Mouse (Mus musculus) inflammation-experienced regulatory T-cells, adult 6 months (primary cell): Measurements from ENCODE around the gene Tcte1. TPM values are rescaled to one million over a fixed set of nuclear protein-coding genes. Genes with fewer than 3 reads are reported as not detected.

Experiments
- ATAC-seq: one replicate; pipeline ENCODE4 v1.8.0; 2017
- polyA plus RNA-seq, 3 experiments: library from polyadenylated mRNA; unstranded; fragments of 100-300 nt; shearing (Covaris generic); gene quantifications; one replicate each; pipeline ENCODE4 v1.2.1; 2017

The Tcte1 gene
- polyA plus RNA-seq, 3 experiments from 2014 or later: not detected

DNA sequence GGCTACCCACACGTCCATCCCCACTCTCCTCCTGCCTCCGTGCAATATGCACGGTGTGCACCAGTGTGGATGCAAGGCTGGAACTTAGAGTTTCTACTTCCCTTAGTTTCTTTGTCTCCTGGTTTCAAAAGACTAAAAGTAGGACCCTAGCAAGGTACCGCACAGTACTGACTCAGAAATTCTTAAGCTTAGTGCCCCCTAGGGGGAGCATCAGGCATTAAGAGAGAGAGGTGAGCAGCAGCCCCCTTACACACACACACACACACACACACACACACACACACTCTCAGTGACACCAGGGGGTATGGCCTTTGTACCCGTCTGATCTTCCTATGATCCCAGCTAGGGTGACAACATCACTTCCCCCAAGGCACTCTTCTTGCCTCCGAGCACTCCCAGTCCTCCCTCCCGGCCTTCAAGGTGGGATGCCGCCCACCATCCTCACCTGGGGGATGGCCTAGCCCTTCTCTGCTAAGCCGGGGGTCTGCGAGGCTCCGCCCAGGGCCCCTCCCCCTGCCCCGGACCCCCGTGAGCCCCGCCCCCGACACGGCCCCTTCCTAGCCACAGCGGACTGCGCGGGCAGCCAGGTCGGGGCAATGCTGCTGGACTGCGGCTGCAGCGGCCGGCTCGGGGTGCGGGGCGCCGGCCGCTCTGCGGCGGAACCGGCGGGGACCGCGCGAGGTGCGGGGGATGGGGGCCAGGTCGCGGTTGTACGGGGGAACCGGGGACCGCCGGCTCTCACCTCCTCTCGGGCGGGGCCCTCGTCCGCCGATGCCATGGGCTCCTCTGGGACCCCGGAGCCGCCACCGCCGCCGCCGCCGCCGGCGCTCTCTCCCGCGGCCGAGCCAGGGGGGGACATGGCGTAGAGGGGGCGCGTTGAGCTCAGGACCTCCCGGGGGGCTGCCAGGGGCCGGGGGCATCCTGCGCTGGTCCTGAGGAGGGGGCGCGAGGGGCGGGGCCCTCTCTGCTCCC lies 25.6 kb downstream of the Tcte1 start:
- ATAC-seq: no peak

DNA sequence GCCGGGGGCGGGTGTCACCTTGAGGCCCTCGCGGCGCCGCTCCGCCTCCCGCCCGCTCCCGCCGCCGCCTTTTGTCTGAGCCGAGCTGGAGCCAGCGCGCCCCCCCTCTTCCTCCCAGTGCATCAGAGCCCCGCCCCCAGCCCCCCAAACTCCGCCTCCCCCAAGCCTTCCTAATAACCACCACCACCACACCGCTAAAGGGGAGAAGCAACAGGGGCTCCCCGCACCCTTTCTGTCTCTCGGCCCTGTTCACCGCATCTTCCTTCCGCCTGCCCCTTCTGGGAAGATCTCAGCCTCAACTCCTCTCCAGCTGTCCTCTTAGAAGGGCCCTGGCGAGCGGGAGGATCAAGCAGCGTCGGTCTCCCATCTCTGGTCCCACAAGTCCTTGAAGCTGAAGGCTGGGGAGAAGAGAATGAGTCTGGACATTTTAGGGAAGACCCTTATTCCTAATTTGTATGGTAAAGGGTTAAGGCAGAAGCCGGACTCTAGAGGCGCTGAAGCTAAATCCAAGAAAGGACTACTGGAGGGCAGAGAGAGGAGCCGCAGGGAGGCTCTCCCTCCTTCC lies 26.5 kb downstream of the Tcte1 start, which contains the start of gene Tmem151b:
TSS of gene Tmem151b (minus strand) at position 61 of the 565 bp plus-strand sequence.
- ATAC-seq: no peak

DNA sequence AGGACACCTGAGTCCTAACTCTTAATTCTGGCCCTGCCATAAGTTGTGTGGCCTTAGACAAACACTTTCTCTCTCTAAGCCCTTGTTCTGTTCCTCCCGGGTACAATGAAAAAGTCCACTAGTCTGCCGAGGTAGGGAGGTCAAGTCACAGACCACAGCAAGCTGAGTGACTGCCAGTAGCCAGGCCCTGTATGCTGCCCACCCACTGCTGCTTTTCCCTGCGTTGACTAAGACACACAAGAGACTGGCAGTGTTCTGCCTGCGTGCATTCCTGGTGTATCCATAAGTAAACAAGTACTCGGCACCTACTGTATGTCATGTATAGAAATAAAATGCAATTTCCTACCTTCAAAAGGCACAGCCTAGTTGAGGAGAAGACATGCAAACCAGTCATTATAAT lies 27.0 kb downstream of the Tcte1 start:
- no peak for ATAC-seq

DNA sequence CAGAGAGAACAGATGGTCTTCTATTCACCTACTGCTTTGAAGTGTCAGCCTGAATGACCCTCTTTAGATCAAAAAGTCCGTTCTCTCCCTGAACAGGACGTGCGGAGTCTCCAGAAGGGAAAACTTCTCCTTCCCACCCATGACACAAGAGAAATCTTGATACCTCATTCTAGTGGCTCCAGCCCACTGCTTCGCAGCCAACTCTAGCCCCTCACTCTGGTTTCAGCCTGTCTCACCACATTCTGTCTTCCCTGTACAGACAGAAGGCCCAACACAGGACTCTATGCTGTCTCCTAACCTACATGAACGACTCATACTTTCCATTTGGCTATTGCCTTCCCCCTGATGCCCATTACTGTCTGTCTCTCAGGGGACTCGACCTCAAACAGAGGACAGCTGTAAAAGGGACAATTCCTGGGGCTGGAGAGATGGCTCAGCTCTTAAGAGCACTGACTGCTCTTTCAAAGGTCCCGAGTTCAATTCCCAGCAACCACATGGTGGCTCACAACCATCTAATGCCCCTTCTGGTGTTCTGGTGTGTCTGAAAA lies 28.1 kb downstream of the Tcte1 start:
- ATAC-seq: no peak

DNA sequence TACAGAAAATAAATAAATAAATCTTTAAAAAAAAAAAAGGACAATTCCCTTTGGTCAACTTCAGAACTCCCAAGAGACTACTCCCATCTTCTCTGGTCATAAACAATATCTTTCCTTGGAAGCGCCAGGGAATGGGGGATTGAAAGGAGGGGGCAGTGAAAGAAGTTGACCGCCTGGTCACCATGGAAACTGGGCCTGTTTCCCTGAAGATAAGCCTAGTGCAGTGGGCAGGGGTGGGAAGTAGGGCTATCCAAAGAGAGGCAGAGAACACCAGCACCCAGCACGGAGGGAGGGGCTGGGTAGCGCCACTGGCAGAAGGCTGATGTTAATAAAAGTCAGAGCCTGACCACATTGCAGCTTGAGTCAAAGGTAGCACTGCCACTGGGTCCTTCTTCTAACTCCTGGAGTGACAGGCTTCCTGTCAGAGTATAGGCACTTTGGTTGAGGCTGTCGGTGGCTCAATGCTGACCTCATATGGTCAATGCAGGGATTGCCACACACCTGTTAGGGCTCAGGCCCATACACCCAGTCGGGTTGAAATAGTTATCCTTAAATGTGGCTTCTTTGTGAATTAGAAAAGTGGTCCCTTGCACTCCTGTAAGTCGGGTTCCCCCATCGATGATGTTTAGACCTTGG lies 28.7 kb downstream of the Tcte1 start:
- peak; percentile 61 for ATAC-seq

DNA sequence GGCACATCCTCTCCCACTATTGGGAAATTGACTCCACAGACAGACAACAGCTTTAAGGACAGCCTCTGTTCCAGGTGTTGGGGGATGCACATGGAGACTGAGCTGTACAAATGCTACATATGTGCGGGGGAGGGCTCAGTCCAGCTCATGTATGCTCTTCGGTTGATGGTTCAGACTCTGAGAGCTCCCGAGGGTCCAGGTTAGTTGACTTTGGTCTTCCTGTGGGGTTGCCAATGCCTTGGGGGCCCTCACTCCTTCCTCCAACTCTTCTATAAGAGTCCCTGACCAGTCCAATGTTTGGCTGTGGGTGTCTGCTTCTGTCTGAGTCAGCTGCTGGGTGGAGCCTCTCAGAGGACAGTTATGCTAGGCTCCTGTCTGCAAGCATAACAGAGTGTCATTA lies 29.8 kb downstream of the Tcte1 start:
- no peak for ATAC-seq

DNA sequence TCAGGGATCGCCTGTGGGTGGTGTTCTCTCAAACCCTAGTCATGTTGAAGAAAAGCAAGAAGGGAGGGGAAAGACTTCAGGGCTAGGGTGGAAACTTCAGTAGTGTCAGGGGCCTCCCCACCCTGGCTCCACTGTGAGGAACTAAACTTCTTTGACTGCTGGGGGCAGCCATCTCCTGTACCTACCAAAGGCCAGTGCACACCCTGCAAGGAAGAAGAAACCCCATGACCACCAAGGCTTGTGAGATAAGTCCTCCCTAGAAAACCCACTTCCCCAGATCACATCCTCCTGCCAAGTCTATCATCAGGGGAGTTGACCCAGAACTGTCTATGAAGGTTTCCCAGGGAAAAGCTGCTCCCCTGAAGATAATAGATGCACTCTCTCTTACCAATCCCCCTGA lies 31.2 kb downstream of the Tcte1 start:
- ATAC-seq: no peak

DNA sequence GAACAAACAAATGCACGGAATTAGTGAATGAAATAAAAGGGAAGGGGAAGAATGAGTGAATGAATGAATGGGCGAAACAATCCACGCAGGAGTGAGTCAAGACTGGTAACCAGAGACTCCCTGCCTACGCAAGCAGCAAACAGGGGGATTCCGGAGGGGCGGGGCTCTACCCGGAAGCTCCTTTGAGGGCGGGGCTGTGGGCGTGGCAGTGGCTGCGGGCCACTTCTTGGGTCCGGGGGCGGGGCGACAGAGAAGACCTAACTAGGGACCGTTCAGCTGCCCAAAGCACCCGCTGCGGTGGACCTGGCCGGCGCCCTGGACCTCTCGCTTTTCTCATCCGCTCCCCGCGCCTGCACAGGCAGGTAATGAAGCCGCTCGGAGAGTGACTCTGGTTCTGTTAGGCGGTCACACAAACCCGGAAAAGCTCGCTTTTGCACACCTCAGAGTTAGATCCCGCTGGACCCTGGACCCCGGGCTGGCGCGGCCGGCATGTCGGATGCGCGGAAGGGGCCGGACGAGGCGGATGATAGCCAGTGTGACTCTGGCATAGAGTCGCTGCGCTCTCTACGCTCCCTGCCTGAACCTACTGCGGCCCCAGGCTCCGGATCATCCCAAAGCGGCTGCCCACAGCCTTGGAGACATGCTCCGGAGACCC lies 32.3 kb downstream of the Tcte1 start, which contains the start of gene Nfkbie:
TSS of gene Nfkbie (plus strand) at position 252 of the 655 bp plus-strand sequence.
- ATAC-seq: peak; percentile 65

DNA sequence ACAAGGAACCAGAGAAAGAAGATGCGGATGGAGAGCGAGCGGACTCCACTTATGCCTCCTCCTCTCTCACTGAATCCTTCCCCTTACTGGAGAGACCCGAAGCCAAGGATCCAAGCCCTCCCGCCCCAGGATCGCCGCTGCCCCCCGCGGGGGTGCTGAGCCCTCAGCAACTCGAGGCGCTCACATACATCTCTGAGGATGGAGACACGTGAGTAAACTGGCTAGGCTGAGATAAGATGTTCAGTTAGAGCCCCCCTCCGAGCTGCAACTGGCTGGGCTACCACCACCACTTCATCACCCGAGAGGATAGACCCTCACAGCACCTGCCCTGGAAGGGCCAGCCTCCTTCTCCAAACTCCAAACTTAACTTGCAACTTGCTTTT lies 32.9 kb downstream of the Tcte1 start:
- ATAC-seq: no peak

DNA sequence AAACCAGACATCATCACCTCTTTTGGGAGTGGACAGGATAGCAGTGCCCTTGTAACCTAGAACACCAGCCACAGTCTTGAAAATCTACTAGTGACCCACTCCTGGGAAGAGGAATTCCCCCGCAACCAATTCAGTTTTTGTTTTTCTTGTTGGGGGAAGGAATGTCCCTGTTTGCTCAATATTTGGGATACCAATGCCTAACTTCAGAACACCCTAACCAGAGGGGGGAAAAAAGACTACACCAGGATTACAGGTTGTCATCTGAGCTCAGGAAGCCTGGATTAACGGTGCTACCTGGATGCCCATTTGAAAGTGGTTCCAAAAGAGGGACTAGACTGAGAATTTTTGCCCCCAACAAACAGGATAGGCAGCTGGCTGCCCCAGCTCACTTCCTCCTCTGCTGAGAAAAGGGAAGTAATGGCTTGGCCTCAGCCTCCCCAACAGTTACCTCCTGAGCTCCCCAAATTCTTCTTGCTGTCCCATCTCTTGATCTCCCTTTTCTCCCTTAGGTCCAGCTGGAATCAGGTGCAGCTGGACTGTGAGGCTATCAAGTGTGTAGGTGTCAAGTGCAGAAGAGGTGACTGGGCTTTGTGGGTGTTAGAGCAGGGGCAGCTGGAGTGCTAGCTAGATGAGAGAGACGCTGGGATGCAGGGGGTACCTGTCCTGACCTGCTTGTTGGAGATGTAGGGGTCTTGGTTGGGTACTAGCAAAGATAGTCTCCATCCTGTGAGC lies 33.4 kb downstream of the Tcte1 start:
- no peak for ATAC-seq

DNA sequence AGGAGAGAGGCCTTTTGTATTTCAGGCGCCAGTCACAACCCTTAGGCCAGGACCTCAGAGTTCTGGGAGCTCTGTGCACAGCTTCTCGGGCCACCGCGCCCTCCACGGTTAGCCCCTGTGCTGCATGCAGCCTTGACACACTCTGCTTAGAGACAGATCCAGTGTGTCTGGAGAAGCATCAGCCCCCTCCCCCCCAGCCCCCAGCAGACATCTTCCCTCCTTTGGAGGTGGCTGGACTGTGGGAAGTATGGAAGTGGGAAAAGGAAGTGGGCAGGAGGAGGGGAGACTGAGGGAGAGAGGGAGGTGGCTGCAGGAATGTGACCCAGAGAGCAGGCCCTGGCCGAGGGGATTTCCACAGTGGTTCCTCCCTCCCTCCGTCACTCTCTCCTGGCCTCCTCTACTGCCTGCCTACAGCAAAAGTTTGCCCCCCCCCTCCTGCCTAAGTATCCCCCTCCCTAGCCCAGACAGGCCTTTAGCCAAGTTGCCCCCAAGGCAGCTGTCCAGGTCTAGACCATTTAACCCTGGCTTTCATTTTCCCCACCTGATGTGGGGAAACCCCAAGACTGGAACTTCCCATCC lies 34.1 kb downstream of the Tcte1 start:
- no peak for ATAC-seq

DNA sequence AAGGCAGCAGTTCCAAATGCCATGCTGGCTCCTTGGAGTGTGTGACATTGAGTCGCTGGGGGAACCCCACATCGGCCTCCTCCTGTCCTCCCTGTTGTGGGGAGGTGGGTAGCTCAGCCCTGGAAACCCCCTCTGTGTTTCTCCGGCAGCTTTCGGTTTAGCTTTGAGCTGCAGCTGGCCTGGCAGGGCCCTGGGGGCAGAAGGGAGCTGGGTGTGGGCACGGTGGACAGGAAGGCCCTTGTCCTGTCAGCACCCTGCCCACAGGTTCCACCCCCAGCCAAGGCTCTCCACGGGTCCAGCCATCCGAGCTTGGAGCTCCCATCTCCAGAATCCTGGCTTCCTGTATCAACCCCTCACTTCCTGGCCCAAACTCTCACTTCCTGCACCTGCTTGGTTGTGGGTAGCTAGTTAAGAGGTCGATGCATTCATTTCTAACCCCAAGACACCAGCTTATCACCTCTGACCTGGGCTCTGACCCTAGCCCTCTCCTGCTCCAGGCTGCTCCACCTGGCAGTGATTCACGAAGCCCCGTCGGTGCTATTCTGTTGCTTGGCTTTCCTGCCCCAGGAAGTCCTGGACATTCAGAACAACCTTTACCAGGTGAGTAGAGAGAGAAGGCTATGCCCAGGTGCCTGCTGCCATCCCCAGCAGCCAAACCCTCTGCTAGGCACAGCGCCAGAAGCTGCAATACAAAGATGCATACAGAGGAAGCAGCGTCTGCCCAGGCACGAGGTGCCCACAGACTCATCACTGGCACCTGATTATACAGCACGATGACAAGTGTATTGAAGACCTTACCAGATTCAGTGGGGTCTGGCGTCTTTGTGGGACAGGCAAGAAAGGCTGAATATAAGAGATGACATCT lies 35.0 kb downstream of the Tcte1 start:
- ATAC-seq: peak; percentile 54

DNA sequence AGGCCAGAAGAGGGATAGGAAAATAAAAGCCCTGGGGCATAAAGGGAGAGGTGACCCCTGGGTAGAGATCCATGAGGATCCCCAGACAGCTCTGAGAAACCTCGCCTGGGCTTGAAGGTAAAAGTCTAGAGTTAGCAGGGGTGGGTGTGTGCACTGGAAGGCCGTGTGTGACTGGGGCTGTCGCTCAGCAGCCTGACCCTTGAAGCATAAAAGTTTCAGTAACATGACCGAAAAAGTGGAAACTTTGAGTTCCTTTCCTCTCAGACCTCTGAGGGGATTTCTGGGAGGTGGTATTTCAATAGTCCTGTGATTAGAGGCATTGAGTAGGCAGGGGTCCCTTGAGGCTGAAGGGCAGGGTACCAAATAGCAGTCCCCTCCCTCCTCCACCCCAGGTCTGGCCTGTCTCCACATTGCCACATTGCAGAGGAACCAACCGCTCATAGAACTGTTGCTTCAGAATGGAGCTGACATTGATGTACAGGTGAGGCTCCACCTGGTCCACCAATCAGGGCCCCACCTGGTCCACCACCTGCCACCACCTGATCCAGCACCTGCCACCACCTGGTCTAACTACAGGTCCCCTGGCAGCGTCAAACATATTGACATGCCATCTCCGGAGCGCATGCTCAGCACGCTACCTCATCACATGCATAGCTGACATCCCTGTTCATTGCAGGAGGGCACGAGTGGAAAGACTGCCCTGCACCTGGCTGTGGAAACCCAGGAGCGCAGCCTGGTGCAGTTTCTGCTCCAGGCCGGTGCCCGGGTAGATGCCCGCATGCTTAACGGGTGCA lies 36.7 kb downstream of the Tcte1 start:
- ATAC-seq: no peak

DNA sequence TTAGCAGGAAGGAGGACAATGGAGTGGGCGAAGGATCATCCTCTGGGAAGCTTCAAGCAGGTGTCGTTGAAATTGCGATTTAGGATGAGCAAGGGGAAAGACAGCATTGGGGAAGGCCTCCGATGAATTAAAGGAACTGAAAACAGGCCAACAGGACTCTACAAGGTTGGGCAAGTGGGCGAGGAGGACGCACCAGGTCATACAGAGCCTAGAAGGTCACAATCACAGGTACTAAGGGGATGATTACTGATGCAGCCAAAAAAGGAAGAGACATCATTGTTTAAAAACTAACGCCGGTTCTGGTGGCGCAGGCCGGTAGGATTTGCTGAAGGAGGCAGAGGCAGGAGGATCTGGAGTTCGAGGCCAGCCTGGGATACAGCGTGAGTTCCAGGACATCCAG lies 40.0 kb downstream of the Tcte1 start:
- no peak for ATAC-seq

DNA sequence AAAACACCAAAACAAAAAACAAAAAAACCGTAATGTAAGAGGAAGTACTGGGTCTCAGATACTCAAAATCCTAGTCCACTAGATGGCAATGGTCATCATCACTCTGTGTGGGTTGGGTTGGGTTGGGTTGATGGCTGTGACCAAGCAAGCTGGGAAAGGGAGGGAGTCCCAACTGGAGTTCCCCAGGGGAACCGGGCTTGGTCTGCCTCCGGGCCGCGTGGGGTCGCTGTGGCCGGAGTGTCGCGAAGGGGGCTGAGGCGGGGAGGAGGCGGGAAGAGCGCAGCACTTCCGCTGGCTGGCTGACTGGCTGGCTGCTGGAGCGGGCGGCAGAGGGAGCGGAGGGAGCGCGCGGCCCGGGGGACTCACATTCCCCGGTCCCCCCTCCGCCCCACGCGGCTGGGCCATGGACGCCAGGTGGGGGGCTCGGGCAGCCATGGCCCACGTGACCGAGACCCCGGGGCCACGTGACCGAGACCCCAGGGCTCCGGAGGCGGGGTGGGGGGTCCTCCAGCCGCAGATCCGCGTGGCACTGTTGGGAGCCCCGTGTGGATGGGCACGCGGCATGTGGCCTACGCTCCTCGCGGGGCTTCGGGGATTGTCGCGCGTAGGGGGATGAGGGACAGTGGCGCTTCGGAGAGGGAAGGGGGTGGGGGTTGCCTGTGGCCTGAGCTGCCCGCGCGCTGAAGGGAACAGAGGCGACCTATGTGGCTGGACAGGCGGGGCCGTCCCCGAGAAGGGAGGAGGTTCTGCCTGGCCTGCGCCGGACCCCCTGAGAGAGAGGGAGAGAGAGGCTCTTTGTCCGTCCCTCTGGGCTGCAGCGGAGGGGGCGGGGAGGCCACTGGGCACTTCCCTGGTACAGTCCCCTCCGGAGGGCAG lies 40.7 kb downstream of the Tcte1 start, which contains the start of gene Slc35b2:
TSS of gene Slc35b2 (plus strand) at position 220 of the 876 bp plus-strand sequence.
- peak; percentile 75 for ATAC-seq

DNA sequence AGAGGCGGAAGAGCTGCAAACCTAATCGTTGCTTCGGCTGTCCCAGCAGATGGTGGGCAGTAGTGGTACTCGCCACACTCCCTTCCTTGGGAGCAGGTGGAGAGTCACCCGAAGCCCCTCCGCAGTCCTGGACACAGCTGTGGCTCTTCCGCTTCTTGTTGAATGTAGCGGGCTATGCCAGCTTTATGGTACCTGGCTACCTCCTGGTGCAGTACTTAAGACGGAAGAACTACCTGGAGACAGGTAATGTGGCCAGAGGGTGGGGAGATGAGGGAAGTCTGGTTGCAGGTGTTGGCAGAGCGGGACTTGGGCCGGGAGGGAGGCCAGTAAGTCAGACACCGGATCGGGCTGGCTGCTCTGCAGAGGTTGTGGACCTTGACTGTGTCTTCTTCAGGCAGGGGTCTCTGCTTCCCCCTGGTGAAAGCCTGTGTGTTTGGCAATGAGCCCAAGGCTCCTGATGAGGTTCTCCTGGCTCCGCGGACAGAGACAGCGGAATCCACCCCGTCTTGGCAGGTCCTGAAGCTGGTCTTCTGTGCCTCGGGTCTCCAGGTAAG lies 41.4 kb downstream of the Tcte1 start:
- ATAC-seq: no peak

DNA sequence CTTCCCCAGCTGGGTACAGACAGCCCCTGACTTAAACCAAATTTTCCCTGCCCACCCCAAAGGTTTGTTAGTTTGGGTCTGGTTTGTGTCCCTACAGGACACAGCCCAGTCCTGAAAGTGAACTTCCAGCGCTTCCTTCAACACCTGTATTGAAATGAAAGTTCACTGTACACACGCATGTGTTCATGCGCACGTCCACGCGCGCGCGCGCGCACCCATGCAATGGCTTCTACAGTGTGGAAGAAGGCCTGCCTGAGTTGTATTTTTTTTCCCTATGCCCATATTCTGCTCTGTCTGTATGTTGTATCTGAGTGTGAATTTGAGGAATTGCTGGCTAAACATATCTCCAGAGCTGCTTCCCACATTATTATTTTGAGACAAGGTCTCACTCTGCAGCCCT lies 41.9 kb downstream of the Tcte1 start:
- no peak for ATAC-seq

DNA sequence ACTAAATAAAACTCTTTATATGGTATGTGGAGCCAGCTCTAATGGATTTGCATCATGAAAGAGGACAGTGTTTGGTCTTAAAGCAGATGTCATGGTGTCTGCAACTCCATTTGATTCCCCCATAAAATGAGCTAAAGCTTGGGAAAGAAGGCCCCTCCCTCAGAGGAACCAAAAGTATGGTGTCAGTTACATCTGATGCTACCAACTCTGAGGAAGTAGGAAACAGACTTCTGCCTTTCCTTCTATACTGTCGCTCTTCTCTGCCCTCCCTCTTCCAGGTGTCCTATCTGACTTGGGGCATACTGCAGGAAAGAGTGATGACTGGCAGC lies 42.8 kb downstream of the Tcte1 start:
- ATAC-seq: no peak
